Mouse (Mus musculus) cortical plate, adult 2 months (tissue): ENCODE measurements around the gene Tex37.

Source experiments
- CTCF ChIP-seq: fragments of 200-500 bp; IDR thresholded peaks from 2 replicates; pipeline ENCODE4 v1.5.1; 2011; ENCODE audit warnings: mild to moderate bottlenecking, control low read depth, low read length; ENCODE audit not compliant: insufficient read depth; ENCODE audit errors: extremely low read depth
- POLR2A ChIP-seq: fragments of 200-500 bp; IDR thresholded peaks from 2 replicates; pipeline ENCODE4 v1.6.1; 2011; ENCODE audit warnings: mild to moderate bottlenecking, low read length, control low read depth; ENCODE audit not compliant: insufficient read depth; ENCODE audit errors: extremely low read depth

GRCm38 (mm10) chr6:70912396-70912765 lies 6.3 kb downstream of the Tex37 start:
- TF ChIP-seq POLR2A (no peak), CTCF (no peak)
